ENCODE assay signal across 8 mouse cellular contexts in genomic region chr4:132309140-132309848, GRCm38 (mm10). TPM values are rescaled to one million over a fixed set of nuclear protein-coding genes. Genes with fewer than 3 reads are reported as not detected.
DNase-seq lines count a peak whose midpoint lies in the region; ATAC-seq and TF ChIP-seq lines count a peak whose summit lies in the region.

No protein-coding gene starts in this region.

- no peak for TF ChIP-seq CTCF in CH12.LX (conservative IDR thresholded peaks at IDR 0.05 in 1 of 2, IDR thresholded peaks at IDR 0.05 in 1 of 2; ENCODE audit: low read depth in 2 of 2, low read length in 2 of 2)

- peaks cover 46% of the 10 kb centered on the region for H3K36me3 ChIP-seq in heart, embryonic 12.5 days
- H3K36me3 ChIP-seq in CH12.LX (replicated peaks in 1 of 2; ENCODE audit: control insufficient read depth in 1 of 2, insufficient read depth in 1 of 2, low read length in 1 of 2) = peaks cover 32 to 45% of the 10 kb centered on the region in 2 experiments
- H3K36me3 ChIP-seq in embryonic facial prominence, embryonic 11.5 days (replicated peaks; ENCODE audit: control insufficient read depth, insufficient read depth, low read depth, low read length) = peaks cover 8% of the 10 kb centered on the region
- peaks cover 48% of the 10 kb centered on the region for H3K36me3 ChIP-seq in hindbrain, embryonic 14.5 days (replicated peaks; ENCODE audit: control insufficient read depth, insufficient read depth)
- peaks cover 28% of the 10 kb centered on the region for H3K36me3 ChIP-seq in stomach, embryonic 16.5 days (ENCODE audit: control insufficient read depth, insufficient read depth, low read length)

- no peak for TF ChIP-seq EP300 in CH12.LX (IDR thresholded peaks at IDR 0.05; ENCODE audit: low read length)

- dilution Hi-C loops in CH12.LX (cut with MboI; ENCODE audit: extremely low pct_ligation_motif_present, extremely low pct_unique_long_range_greater_than_20kb, low sequenced_read_pairs) = no loop called here

- peak overlapping the region; percentile 84 for H3K4me2 ChIP-seq in heart, embryonic 12.5 days
- H3K4me2 ChIP-seq in CH12.LX (ENCODE audit: insufficient read depth, low read depth, poor library complexity, severe bottlenecking) = peak overlapping the region; percentile 71
- peak overlapping the region; percentile 75 for H3K4me2 ChIP-seq in embryonic facial prominence, embryonic 11.5 days (ENCODE audit: low read depth, low read length)
- peak overlapping the region; percentile 82 for H3K4me2 ChIP-seq in hindbrain, embryonic 14.5 days (replicated peaks)
- peak overlapping the region; percentile 95 for H3K4me2 ChIP-seq in stomach, embryonic 16.5 days (ENCODE audit: low read depth, low read length)

- no peaks in the 10 kb centered on the region for H3K27me3 ChIP-seq in heart, embryonic 12.5 days (replicated peaks)
- H3K27me3 ChIP-seq in CH12.LX (replicated peaks) = no peaks in the 10 kb centered on the region
- H3K27me3 ChIP-seq in embryonic facial prominence, embryonic 11.5 days (ENCODE audit: control insufficient read depth, insufficient read depth, low read length) = no peaks in the 10 kb centered on the region
- H3K27me3 ChIP-seq in hindbrain, embryonic 14.5 days (ENCODE audit: control insufficient read depth, insufficient read depth, low read length) = no peaks in the 10 kb centered on the region
- H3K27me3 ChIP-seq in stomach, embryonic 16.5 days (ENCODE audit: control insufficient read depth, insufficient read depth, low read length) = no peaks in the 10 kb centered on the region

- under 1% methylated on average over 15 of the region's 15 CpGs for WGBS in heart, embryonic 12.5 days
- 2% methylated on average over 15 of the region's 15 CpGs for WGBS in embryonic facial prominence, embryonic 11.5 days
- WGBS in hindbrain, embryonic 14.5 days = 2% methylated on average over 15 of the region's 15 CpGs
- under 1% methylated on average over 15 of the region's 15 CpGs for WGBS in stomach, embryonic 16.5 days

- DNase-seq in heart, adult 8-10 months (ENCODE audit: low spot score) = no peak
- DNase-seq in CH12.LX (ENCODE audit: extremely low read depth) = no peak
- no peak for DNase-seq in embryonic facial prominence, embryonic 11.5 days (ENCODE audit: low spot score)
- peak; percentile 60 for DNase-seq in hindbrain, embryonic 14.5 days (ENCODE audit: low spot score)
- DNase-seq in urinary bladder, postnatal 4 days (ENCODE audit: low spot score in 2 of 2) = no peak

- ATAC-seq in heart, embryonic 12.5 days (ENCODE audit: insufficient number of reproducible peaks, low FRiP score) = no peak
- no peak for ATAC-seq in embryonic facial prominence, embryonic 11.5 days (replicated peaks; ENCODE audit: insufficient number of reproducible peaks, low FRiP score, low TSS enrichment, low read depth)
- no peak for ATAC-seq in hindbrain, embryonic 14.5 days (ENCODE audit: low FRiP score)
- peak; percentile 27; the same call in 1 of the 2 replicates for ATAC-seq in megakaryocyte, adult 5-6 weeks (ENCODE audit: poor library complexity, severe bottlenecking)
- no peak for ATAC-seq in stomach, embryonic 16.5 days (ENCODE audit: insufficient read depth, low FRiP score)

- H3K4me1 ChIP-seq in heart, embryonic 12.5 days (replicated peaks) = peaks cover 8% of the 10 kb centered on the region
- peaks cover 0 to 8% of the 10 kb centered on the region in 2 experiments; a peak in 1 of 4 replicates for H3K4me1 ChIP-seq in CH12.LX (ENCODE audit: control insufficient read depth in 1 of 2, insufficient read depth in 2 of 2)
- no peaks in the 10 kb centered on the region; the same call in 1 of the 2 replicates for H3K4me1 ChIP-seq in embryonic facial prominence, embryonic 11.5 days (ENCODE audit: control insufficient read depth, insufficient read depth, low read length)
- peaks cover 12% of the 10 kb centered on the region for H3K4me1 ChIP-seq in hindbrain, embryonic 14.5 days (replicated peaks; ENCODE audit: control insufficient read depth, insufficient read depth, low read length)
- H3K4me1 ChIP-seq in stomach, embryonic 16.5 days (ENCODE audit: control insufficient read depth, insufficient read depth, low read length) = peaks cover 11% of the 10 kb centered on the region

- H3K79me2 ChIP-seq in CH12.LX (replicated peaks; ENCODE audit: control insufficient read depth, extremely low read depth, insufficient read depth, poor library complexity, severe bottlenecking) = peaks cover 16% of the 10 kb centered on the region

- in situ Hi-C loops in CH12.LX (cut with MboI; ENCODE audit: low pct_ligation_motif_present, low pct_unique_long_range_greater_than_20kb, low sequenced_read_pairs) = loop anchor here (25.0 kb wide), 1 partner anchor 203 kb away; the partner anchor contains the start of gene Sesn2

- peak overlapping the region; percentile 88 for H3K9ac ChIP-seq in heart, embryonic 12.5 days
- peak overlapping the region; percentile 98 for H3K9ac ChIP-seq in CH12.LX (ENCODE audit: insufficient read depth, low read depth)
- peak overlapping the region; percentile 86 for H3K9ac ChIP-seq in embryonic facial prominence, embryonic 11.5 days (replicated peaks; ENCODE audit: low read length)
- H3K9ac ChIP-seq in hindbrain, embryonic 14.5 days = peak overlapping the region; percentile 88
- H3K9ac ChIP-seq in stomach, embryonic 16.5 days (ENCODE audit: low read length) = peak overlapping the region; percentile 77

- no peaks in the 10 kb centered on the region for H3K9me3 ChIP-seq in heart, embryonic 12.5 days (replicated peaks)
- no peaks in the 10 kb centered on the region for H3K9me3 ChIP-seq in CH12.LX (replicated peaks; ENCODE audit: low read length)
- no peaks in the 10 kb centered on the region for H3K9me3 ChIP-seq in embryonic facial prominence, embryonic 11.5 days (replicated peaks; ENCODE audit: control insufficient read depth, low read length)
- H3K9me3 ChIP-seq in hindbrain, embryonic 14.5 days (ENCODE audit: control insufficient read depth, low read length) = no peaks in the 10 kb centered on the region
- no peaks in the 10 kb centered on the region for H3K9me3 ChIP-seq in stomach, embryonic 16.5 days (replicated peaks; ENCODE audit: control insufficient read depth, low read length)

- no peak for TF ChIP-seq RAD21 in CH12.LX (IDR thresholded peaks at IDR 0.05; ENCODE audit: low read depth, low read length)

- no peak for TF ChIP-seq POLR2A in CH12.LX (IDR thresholded peaks at IDR 0.05; ENCODE audit: low read depth, low read length)

- peak overlapping the region; percentile 82 for H3K27ac ChIP-seq in heart, embryonic 12.5 days (ENCODE audit: poor library complexity, severe bottlenecking)
- peak overlapping the region; percentile 93; the same call in 1 of the 2 replicates for H3K27ac ChIP-seq in CH12.LX (ENCODE audit: insufficient read depth, low read depth)
- peak overlapping the region; percentile 69; the same call in 1 of the 2 replicates for H3K27ac ChIP-seq in embryonic facial prominence, embryonic 11.5 days (replicated peaks; ENCODE audit: low read depth, low read length)
- peak overlapping the region; percentile 97 for H3K27ac ChIP-seq in hindbrain, embryonic 14.5 days
- peak overlapping the region; percentile 73 for H3K27ac ChIP-seq in stomach, embryonic 16.5 days (ENCODE audit: low read length)

- H3K4me3 ChIP-seq in heart, embryonic 12.5 days = peak overlapping the region; percentile 72
- H3K4me3 ChIP-seq in CH12.LX (replicated peaks in 1 of 3; ENCODE audit: low read depth in 2 of 3, low read length in 2 of 3, poor library complexity in 1 of 3) = peak overlapping the region; percentile 91 to 97 (median 94)
- peak overlapping the region; percentile 80 for H3K4me3 ChIP-seq in embryonic facial prominence, embryonic 11.5 days (ENCODE audit: low read depth, low read length)
- peak overlapping the region; percentile 74 for H3K4me3 ChIP-seq in hindbrain, embryonic 14.5 days (replicated peaks; ENCODE audit: low read length)
- peak overlapping the region; percentile 60 for H3K4me3 ChIP-seq in stomach, embryonic 16.5 days (replicated peaks; ENCODE audit: low read length)

RNA-seq across cellular contexts. Expression of gene Rab42, which starts 6.1 kb away (rescaled TPM):
- 1.1 TPM in 2 replicates for polyA plus RNA-seq in heart, embryonic 12.5 days (2016; fragmentation: Nextera tagmentation; extraction: Ambion mirVana)
- total RNA-seq in heart, adult 8-10 months (2022) = 1 to 10 TPM in 2 of 4 experiments, under 1 TPM in 1, not detected in 1; 0.59 to 2.6 (median 1.7) TPM
- 0.38 and 0.51 TPM in 2 replicates for total RNA-seq in CH12.LX (2012; rRNA removed)
- not detected in 2 replicates for total RNA-seq in CH12.LX (2014; rRNA removed)
- 0.31 TPM in 1 of 2 replicates, not detected in the other for polyA plus RNA-seq in CH12.LX (2012; ENCODE audit: insufficient read length, low read depth)
- polyA plus RNA-seq in embryonic facial prominence, embryonic 11.5 days (2014; fragmentation: Nextera tagmentation; extraction: Ambion mirVana) = 0.67 and 2.2 TPM in 2 replicates
- 0.95 and 1.5 TPM in 2 replicates for polyA plus RNA-seq in hindbrain, embryonic 14.5 days (2014; fragmentation: Nextera tagmentation; extraction: Ambion mirVana)
- total RNA-seq in megakaryocyte, adult 5-6 weeks (2015) = not detected in 2 replicates
- not detected in 2 replicates for total RNA-seq in megakaryocyte, adult 5-6 weeks (2017)
- polyA plus RNA-seq in stomach, embryonic 16.5 days (2015; fragmentation: Nextera tagmentation; extraction: Ambion mirVana) = 1.5 and 2.2 TPM in 2 replicates

RNA-seq across cellular contexts. Expression of gene Trnau1ap, which starts 20.0 kb away (rescaled TPM):
- polyA plus RNA-seq in heart, embryonic 12.5 days (2016; fragmentation: Nextera tagmentation; extraction: Ambion mirVana) = 64.8 and 68.5 TPM in 2 replicates
- 10 to 100 TPM; 21.2 to 29.1 (median 23.6) TPM for total RNA-seq in heart, adult 8-10 months (2022)
- total RNA-seq in CH12.LX (2012; rRNA removed) (71.5 and 86.5 TPM in 2 replicates), CH12.LX (2014; rRNA removed) (70.6 and 80.5 TPM in 2 replicates)
- polyA plus RNA-seq in CH12.LX (2012; ENCODE audit: insufficient read length, low read depth) = 60.7 and 64.4 TPM in 2 replicates
- polyA plus RNA-seq in embryonic facial prominence, embryonic 11.5 days (2014; fragmentation: Nextera tagmentation; extraction: Ambion mirVana) = 76.6 and 79.7 TPM in 2 replicates
- 66.8 and 73.1 TPM in 2 replicates for polyA plus RNA-seq in hindbrain, embryonic 14.5 days (2014; fragmentation: Nextera tagmentation; extraction: Ambion mirVana)
- 25.3 and 32.6 TPM in 2 replicates for total RNA-seq in megakaryocyte, adult 5-6 weeks (2015)
- 22.6 and 25.7 TPM in 2 replicates for total RNA-seq in megakaryocyte, adult 5-6 weeks (2017)
- polyA plus RNA-seq in stomach, embryonic 16.5 days (2015; fragmentation: Nextera tagmentation; extraction: Ambion mirVana) = 56.8 and 62.6 TPM in 2 replicates

RNA-seq across cellular contexts. Expression of gene Taf12, which starts 35.1 kb away (rescaled TPM):
- polyA plus RNA-seq in heart, embryonic 12.5 days (2016; fragmentation: Nextera tagmentation; extraction: Ambion mirVana) = 34.7 and 39.5 TPM in 2 replicates
- 10 to 100 TPM; 29.4 to 35.8 (median 33.0) TPM for total RNA-seq in heart, adult 8-10 months (2022)
- total RNA-seq in CH12.LX (2012; rRNA removed) (29.8 and 40.2 TPM in 2 replicates), CH12.LX (2014; rRNA removed) (74.7 and 86.1 TPM in 2 replicates)
- 47.8 and 53.5 TPM in 2 replicates for polyA plus RNA-seq in CH12.LX (2012; ENCODE audit: insufficient read length, low read depth)
- polyA plus RNA-seq in embryonic facial prominence, embryonic 11.5 days (2014; fragmentation: Nextera tagmentation; extraction: Ambion mirVana) = 60.5 and 64.6 TPM in 2 replicates
- 38.0 and 40.8 TPM in 2 replicates for polyA plus RNA-seq in hindbrain, embryonic 14.5 days (2014; fragmentation: Nextera tagmentation; extraction: Ambion mirVana)
- total RNA-seq in megakaryocyte, adult 5-6 weeks (2015) = 40.8 and 41.2 TPM in 2 replicates
- 49.0 and 74.5 TPM in 2 replicates for total RNA-seq in megakaryocyte, adult 5-6 weeks (2017)
- 35.5 and 42.8 TPM in 2 replicates for polyA plus RNA-seq in stomach, embryonic 16.5 days (2015; fragmentation: Nextera tagmentation; extraction: Ambion mirVana)

RNA-seq across cellular contexts. Expression of gene Rcc1, which starts 44.1 kb away (rescaled TPM):
- polyA plus RNA-seq in heart, embryonic 12.5 days (2016; fragmentation: Nextera tagmentation; extraction: Ambion mirVana) = 39.2 and 47.1 TPM in 2 replicates
- 1 to 10 TPM; 5.9 to 7.8 (median 7.4) TPM for total RNA-seq in heart, adult 8-10 months (2022)
- total RNA-seq in CH12.LX (2012; rRNA removed) = 93.6 and 126 TPM in 2 replicates
- total RNA-seq in CH12.LX (2014; rRNA removed) = 148 and 150 TPM in 2 replicates
- 149 and 170 TPM in 2 replicates for polyA plus RNA-seq in CH12.LX (2012; ENCODE audit: insufficient read length, low read depth)
- polyA plus RNA-seq in embryonic facial prominence, embryonic 11.5 days (2014; fragmentation: Nextera tagmentation; extraction: Ambion mirVana) = 60.6 and 61.5 TPM in 2 replicates
- polyA plus RNA-seq in hindbrain, embryonic 14.5 days (2014; fragmentation: Nextera tagmentation; extraction: Ambion mirVana) = 20.0 and 22.4 TPM in 2 replicates
- total RNA-seq in megakaryocyte, adult 5-6 weeks (2015) = 14.0 TPM in 2 replicates
- total RNA-seq in megakaryocyte, adult 5-6 weeks (2017) = 20.4 and 21.0 TPM in 2 replicates
- 62.6 and 64.0 TPM in 2 replicates for polyA plus RNA-seq in stomach, embryonic 16.5 days (2015; fragmentation: Nextera tagmentation; extraction: Ambion mirVana)

RNA-seq across cellular contexts. Expression of gene Gmeb1, which starts 47.9 kb away (rescaled TPM):
- polyA plus RNA-seq in heart, embryonic 12.5 days (2016; fragmentation: Nextera tagmentation; extraction: Ambion mirVana) = 26.3 and 27.3 TPM in 2 replicates
- total RNA-seq in heart, adult 8-10 months (2022) = 10 to 100 TPM in 1 of 4 experiments, 1 to 10 TPM in 3; 8.6 to 11.5 (median 9.1) TPM
- total RNA-seq in CH12.LX (2012; rRNA removed) = 8.8 and 9.0 TPM in 2 replicates
- total RNA-seq in CH12.LX (2014; rRNA removed) = 7.9 and 8.2 TPM in 2 replicates
- polyA plus RNA-seq in CH12.LX (2012; ENCODE audit: insufficient read length, low read depth) = 18.0 and 19.3 TPM in 2 replicates
- 34.9 and 35.4 TPM in 2 replicates for polyA plus RNA-seq in embryonic facial prominence, embryonic 11.5 days (2014; fragmentation: Nextera tagmentation; extraction: Ambion mirVana)
- polyA plus RNA-seq in hindbrain, embryonic 14.5 days (2014; fragmentation: Nextera tagmentation; extraction: Ambion mirVana) = 34.7 and 36.7 TPM in 2 replicates
- total RNA-seq in megakaryocyte, adult 5-6 weeks (2015) = 17.9 and 21.6 TPM in 2 replicates
- total RNA-seq in megakaryocyte, adult 5-6 weeks (2017) = 29.0 and 29.5 TPM in 2 replicates
- 25.6 and 28.7 TPM in 2 replicates for polyA plus RNA-seq in stomach, embryonic 16.5 days (2015; fragmentation: Nextera tagmentation; extraction: Ambion mirVana)
